Mouse (Mus musculus) 3134 (cell line): Measurements from ENCODE around the gene Syt16.

ENCODE experiments used
- DNase-seq: peaks from one replicate; pipeline ENCODE4 v3.0.0-alpha.2; 2011; ENCODE audit warnings: low spot score; ENCODE audit not compliant: insufficient read length; ENCODE audit errors: extremely low read depth

Syt16 gene

DNA sequence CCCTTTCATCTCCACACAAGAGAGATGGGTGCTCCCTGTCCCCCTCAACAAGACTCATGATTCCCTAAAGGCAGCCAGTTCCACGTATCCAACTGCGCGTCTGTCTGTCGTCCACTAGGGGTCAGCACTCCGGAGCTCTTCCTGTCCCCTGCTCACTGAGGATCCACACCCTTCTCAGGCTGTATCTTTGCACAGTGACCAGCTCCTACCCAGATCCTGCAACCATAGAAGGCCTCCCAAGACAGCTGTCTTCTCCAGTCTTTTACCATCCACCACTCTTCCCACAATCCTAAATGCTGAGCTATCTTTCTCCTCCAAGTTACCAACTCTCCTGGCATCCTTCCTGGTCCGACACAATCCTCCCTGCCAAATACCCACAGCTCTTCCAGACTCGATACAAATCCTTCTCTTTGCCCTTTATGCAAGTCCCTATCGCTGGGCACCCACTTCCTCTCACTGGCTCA, 12.0 kb downstream of the Syt16 start:
- DNase-seq: no peak

DNA sequence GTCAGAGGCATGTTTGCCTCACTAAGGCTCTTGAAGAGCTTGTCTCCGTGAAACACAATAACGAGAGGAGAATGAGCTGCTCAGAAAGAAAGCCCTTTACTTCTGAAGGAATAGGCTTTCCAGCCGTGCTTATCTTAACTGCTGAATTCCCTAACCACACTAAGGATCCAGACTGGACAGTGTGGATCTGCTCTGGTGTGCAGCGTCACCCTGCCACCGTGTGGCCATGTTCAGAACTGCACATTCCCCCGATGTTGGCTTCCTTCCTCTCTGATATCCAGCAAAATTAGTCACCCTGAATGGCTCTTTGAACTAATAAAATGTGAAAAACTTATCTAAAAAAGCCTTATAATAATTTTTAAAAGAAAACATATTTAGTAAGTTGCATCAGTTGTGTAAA, 16.3 kb downstream of the Syt16 start:
- DNase-seq: peak; percentile 35

DNA sequence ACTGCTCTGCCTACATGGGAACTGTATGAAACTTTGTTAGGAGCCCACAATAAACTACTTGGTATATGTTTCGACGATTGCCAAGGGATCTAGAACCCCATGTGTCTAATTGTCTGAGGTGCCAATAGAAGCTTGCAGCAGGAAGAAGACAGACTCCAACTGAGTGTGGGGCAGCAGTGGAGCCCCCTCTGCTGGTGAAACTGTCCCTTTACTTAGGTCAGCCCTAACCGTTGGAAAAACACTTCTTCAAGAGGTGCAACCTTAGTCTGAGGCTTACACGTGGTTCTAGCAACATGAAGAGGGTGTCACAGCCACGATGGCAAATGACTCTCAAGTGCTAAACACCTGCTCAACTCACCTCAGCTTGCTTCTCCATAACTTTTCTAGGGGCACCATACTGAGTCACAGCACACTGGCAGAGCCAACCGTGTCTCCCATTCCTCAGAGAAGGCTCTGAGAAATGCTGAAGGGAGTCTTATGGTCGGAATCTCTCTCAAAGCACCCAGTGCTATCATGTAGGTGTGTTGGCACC, 17.3 kb downstream of the Syt16 start:
- DNase-seq: no peak

DNA sequence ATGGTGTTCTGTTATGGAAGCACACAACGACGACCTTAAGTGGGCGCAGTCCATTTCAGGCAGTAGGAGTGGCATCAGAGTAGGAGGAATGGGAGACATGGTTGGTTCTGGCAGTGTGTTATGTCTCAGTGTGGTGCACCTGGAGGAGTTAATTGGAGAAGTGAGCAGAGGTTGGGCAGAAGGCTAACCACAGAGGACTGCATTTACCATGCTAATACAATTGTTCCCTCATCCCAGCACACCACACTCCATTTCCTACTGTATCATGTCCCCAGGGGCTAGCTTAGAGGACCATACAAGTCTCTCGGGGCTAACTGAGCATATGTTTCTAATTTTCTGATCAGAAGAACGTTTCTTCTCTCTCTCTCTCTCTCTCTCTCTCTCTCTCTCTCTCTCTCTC, 18.0 kb downstream of the Syt16 start:
- no peak for DNase-seq

DNA sequence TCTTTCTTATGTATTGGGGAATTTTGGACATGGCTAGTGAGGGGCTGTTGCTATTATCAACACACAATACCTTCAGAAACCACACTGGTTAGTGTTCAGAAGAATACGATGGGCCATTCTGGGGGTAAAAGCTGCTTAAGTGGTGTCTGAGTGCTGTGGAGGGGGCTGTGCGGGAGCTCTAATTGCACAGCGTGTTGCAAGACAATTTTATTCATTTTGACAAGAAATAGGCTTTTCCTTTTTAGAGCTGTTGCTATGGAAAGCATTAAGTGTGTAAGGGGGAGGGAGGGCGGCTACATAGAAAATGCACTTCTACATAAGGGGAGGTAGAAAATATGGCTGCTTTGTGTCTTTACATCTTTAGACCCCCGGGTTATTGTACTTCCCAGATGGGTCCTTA, 25.8 kb downstream of the Syt16 start:
- no peak for DNase-seq

DNA sequence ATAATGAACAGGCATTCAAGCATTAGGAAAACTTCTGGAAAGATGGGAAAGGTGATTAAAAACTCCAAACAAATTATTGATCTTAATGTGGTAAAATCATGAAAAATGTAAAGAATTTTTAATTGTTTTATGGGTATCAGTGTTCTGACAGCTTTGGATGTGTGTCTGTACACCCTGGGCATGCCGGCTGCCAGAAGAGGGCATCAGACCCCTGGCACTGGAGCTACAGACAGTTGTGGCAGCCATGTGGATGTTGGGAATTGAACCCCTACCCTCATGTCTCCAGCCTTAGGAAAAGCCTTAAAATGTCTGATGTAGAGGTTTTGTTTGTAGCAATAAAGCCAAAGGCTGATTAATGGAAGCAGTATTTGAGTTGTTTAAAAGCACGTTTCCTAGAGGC, 27.5 kb downstream of the Syt16 start:
- no peak for DNase-seq

DNA sequence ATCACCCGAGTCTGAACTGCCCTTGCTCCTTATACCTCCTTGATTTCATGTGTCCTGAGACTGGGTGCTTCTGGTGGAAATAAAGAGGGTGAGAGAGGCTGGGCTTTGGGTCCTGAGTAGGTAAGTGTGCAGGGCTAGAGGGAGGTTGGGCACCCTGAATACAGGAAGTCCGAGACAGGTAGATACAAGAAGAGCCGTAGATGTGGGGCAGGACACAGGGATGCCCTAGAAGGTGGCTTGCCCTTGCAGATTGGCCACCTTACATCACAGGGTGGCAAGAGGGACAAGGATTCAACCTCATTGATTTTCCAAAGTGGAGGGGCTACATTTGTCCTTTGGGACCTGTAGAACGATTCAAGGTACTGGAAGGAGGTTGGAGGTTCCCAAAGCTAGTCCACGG, 45.8 kb downstream of the Syt16 start:
- no peak for DNase-seq

DNA sequence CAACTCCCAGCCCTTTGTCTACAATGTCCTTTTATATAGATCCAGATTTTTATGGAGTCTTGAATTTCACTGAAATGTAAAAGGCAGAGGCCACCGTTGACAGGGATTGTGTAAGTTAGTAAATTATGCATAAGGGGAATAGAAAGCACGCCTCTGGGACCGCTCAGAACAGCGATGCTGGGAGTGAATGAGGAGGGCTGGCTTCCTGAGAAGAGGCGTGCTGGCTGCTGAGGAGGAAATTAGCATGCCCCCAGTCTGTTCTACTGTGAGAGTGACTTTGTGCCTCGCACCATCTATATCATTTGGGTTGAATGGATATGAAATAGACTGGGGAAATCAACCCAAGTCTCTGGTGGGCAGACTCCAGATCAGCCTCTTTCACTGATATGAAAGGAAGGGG, 46.3 kb downstream of the Syt16 start:
- DNase-seq: no peak

DNA sequence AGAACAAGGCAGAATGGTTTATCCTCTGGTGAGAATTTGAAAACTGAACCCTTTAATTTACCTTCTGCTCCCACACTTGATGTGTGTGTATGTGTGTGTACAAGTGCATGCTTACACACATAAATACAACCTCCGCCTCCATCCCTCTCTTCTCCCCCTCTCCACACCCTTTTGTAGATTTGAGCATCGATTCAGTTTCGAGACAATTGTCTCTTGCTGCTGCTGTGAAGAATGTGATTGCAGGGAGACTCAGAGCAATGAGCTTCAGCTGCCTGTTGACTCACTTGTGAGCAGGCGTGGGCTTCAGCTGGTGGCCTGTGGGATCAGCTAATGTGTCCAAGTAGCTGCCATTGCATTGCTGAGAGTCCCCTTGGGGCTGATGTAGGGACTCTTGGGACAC, 46.8 kb downstream of the Syt16 start:
- no peak for DNase-seq

DNA sequence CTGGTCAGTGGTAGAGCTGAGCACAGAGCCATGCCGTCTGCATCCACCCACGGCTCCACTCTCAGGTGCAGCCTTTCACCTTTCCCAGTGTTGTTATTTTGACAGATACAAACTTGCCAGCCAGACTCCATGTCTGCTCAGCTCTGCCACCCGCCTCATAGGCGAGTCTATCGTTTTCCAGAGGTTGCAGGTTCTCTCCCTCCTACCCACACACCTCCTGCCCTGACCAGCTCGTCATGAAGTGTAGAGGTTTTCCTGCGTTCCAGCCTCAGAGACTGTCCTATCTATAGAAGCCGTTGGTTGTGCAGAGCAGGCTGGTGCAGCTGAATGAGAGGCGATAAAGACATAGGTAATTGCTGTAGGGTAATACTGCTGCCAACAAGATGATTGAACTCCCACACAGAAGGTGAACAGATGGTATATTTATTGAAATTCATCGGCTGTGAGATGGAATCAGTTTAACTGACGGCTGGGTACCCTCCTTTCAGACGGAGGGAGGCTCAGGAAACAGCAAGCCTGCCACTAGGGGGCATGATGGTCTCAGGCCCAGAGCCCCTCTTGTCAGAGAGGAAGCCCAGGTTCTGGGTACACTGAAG, 58.0 kb downstream of the Syt16 start:
- DNase-seq: no peak

DNA sequence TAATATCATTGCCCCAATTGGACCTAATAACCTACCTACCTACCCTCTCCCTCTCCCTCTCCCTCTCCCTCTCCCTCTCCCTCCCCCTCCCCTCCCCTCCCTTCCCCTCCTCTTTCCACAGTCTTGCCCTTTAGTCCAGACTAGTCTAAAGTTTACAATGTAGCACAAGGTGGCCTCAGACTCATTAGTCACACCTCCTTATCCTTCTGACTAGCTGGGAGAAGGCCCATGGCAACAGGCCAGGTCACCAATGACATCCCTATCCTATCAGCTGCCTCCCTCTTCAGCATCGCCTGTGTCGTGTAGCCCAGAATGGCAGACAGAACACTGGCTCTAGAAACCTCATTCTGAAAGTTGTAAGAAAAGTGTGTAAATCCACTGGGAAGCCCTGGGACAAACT, 58.7 kb downstream of the Syt16 start:
- DNase-seq: no peak

DNA sequence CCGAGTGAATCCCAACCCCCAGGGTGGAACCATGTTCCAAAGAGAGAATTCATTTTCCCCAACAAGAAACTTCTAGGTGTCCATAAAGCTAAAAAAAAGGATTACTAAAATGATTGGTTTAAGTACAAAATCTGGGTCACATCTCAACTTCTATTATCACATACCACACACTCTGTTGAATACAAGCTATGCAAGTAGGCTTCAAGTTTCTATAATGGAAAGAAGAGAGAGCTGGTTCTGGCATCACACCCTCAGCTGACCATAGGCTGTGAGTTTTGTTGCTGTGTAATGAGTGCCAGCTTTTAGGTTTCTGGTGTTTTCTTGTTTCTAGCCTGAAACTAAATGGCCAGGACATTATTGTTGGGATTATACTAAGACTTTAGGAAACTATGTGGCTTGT, 65.1 kb downstream of the Syt16 start:
- no peak for DNase-seq

DNA sequence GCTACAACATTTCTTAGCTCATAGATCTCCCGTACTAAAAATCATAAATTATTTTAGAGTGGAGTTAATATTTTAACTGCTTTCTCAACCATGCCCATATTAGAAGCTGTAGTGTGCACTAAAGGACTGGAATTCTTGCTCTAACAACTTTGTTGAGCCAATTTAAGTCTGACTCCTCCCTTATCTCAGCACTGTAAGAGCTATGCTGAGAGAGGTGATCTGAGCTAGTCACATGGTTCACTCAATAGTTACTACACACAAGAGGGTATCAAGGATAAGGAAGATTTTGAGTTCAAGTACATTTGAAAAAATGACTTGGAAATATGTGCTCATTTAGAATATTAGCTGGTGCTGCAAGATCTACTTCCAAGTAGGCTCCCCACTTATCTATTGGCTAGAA, 71.5 kb downstream of the Syt16 start:
- DNase-seq: no peak

DNA sequence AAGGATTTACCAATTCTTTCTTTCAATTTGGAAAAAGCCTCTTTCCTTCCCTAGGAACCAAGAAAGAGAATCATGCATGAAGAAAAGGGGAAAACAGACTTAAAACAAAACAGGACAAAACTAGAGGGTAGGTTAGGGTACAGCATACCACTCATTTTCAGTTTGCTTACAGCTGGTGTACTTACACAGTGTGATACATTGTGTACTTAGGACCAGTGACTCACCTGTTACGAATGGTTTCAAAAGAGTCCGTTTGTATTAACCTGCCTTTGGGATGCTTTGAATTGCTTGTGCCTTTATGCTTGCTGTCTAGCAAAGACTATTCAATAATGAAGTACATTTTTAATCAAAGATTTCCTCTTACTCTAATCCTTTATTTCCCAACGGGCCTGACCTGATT, 78.1 kb downstream of the Syt16 start:
- DNase-seq: no peak

DNA sequence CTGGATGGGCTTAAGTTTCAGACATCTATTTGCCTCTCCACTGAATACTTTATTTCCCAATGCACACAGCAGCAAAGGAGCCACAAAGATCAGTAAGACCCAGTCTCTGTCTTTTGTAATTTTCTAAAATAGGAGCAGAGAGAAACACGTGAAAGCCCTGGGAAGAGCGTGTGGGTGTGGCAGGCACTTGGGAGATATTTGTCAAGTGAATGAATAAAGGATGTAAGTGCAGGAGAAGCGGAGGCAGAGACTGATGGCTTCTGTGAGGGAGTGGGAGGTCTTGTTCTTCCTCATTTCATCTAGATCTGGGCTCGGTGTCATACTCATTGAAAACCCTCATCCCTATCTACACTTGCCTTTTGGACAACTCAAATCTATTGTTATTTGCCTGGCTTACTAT, 78.6 kb downstream of the Syt16 start:
- DNase-seq: no peak

DNA sequence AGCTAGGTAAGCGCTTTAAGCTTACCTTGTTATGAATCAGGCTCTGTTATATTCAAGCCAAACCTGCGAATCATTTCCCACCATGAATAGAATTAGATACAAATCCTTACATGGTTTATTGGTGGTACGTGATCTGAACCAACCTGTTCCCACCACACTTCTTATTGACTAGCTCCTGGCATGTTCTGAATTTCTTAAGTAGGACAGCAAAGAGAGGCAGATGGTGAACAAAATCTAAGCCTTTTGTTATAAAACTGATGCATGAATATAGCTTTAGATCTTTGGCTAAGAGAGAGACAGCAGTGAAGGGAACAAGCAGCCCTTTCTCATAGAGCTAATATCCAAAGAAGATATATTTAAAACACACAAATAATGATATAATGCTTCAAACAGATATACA, 83.7 kb downstream of the Syt16 start:
- DNase-seq: no peak

DNA sequence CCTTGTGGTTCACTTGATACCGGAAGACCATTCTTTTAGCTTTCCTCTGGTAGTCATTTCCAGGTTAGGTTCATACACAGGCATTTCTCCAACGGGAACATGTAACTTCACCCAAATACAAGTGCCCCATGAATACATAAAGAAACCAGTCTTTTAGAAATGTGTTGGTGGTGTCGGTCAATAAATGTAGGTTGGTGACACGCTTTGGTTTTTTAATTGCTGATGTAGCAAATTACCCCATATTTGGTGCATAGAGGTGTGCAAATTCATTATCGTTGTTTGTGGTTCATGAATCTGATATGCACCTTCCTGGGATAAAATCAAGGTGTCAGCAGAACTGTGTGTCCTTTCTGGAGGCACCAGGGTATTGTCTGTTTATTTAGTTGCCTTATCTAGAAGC, 86.9 kb downstream of the Syt16 start:
- no peak for DNase-seq

DNA sequence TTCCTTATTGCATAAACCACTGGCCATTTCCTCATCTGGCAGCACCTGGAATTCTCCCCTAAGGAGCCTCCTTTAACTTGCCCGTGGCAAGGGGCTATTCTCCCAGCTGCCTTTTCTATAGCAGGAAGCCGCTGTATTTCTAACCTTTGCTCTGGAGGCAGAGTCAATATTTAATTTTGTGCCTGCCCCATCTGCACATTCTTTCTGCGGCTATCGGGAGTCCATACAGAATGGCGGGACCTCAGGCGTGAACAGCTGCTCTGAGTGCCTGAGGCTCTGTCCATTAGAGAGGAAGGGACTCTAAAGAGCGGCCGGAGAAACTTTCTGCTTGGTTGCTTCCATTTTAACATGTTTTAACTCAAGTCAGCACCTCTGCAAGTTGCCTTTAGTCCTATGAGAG, 89.6 kb downstream of the Syt16 start:
- no peak for DNase-seq

DNA sequence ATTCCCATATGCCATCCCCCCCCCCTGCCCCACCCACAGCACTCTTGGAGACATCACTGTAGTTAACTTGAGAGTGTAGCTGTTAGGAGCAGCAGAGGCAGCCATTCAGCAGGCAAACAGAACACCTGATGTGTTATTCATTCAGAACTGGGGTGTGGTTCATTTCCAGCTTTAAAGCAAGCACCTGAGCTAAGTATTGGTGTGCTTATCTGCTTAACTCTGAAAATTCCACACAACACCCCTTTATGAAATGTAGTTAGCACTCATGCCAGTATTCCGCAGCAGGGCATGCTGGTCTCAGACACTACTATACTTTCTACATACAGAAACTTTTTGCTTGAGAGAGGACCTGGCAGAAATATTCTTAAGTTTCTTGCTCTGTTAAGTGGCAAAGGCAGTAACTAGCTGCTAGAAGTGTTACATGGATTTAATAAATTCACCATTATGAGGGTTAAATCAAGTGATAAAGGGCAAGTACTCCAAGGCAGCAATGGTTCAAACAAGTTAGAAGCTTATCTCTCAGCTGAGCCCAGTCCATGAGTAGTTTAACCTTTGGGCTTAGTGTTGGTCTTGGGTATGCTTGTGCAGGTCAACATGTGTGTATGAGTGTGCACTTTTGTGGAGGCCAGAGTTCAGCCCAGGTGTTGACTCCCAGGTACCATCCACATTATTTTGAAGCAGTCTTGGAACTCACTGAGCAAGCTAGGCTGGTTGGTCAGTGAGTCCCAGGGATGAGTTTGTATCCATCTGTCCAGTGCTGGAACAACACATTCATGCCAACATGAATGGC, 92.1 kb downstream of the Syt16 start:
- no peak for DNase-seq

DNA sequence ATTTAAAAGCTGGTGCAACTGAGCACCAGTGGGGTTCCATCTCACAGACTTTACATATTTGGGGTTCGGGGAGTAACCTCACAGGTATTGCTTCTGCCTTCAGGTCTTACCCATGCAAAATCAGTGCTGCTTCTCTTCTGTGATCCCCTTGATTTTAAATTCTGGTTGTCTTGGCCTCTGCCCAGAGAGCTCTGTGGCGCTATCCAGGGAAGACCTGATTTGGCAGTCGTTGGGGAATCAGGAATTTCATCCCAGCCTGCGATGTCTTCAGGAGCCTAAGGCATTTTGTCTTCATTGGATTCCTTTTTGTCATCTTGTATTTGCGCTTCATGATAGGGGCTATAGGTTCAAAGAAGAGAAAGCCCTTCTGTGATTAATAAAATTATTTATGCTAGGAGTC, 95.1 kb downstream of the Syt16 start:
- DNase-seq: no peak

DNA sequence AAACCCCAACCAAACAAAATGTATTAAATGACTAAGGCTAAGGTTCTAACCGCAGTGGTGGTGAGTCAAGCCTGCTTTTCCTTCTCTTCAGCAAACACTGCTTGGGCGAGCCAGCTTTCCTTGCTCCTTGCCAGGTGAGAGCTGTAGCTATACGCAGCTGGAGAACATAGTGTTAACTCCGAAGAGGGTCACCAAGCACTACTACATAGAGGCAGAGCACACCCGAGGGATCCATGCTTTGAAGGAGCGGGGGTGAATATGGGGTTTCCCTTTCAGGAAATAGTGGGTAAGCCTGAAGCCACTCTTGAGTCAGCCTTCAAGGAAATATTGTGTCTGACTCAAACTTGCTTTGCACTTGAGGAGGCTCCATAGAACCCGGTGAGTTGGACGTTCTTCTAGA, 95.6 kb downstream of the Syt16 start:
- peak; percentile 18 for DNase-seq

DNA sequence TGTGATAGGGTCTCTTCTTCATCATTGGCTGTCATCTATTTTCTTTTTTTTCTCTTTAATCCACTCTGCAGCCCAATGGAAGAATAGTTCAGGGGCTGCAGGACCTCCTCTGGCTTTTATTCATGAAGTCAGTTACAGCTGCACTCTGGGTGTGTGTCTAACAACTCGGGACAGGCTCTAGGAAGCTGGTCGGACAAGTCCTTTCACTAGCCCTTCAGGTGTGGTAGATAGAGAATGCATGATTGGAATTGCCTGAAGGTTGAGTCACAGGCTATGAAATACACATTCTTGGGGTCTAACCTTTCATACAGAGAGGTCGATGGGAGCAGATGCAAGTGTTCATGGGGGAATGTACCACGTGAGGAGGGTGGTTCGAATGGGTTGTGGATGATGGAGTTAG, 97.2 kb downstream of the Syt16 start:
- DNase-seq: no peak
